Mouse (Mus musculus) heart, adult 18-20 months (tissue): ENCODE data around the gene P4hb. TPM values are rescaled to one million over a fixed set of nuclear protein-coding genes. Genes with fewer than 3 reads are reported as not detected.
"Not testable (repeated sequence)": the region's sequence is repeated elsewhere in the genome, so short reads cannot be mapped to it uniquely, and the experiment has no call there.

Experiments
- DNase-seq, 2 experiments: peaks; one replicate each; pipeline ENCODE4 v3.0.0; 2021 to 2022; ENCODE audit warnings: mixed read lengths in 1 of 2
- total RNA-seq, 2 experiments: library from RNA; stranded (reverse); gene quantifications; 2 replicates each; pipeline ENCODE4 v1.2.3; 2021

P4hb gene
- total RNA-seq, 2 experiments from 2014 or later: 230 TPM

DNA sequence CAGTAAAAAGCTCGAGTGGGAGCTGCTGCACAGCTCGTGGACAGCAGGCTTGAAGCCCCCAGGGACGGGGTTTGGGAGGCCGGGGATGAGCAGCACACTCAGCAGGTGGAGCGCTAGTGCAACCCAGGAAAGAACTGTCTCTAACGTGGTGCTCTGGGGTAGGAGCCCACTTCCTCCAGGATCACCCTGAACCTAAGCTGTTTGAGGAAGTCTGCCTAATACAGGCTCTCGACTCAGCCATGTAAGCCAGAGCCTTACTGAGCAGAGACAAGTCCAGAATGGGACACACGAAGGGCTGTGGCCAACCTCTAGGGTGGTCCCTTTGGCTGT is 34.1 kb downstream of the P4hb start:
- no peak for DNase-seq

DNA sequence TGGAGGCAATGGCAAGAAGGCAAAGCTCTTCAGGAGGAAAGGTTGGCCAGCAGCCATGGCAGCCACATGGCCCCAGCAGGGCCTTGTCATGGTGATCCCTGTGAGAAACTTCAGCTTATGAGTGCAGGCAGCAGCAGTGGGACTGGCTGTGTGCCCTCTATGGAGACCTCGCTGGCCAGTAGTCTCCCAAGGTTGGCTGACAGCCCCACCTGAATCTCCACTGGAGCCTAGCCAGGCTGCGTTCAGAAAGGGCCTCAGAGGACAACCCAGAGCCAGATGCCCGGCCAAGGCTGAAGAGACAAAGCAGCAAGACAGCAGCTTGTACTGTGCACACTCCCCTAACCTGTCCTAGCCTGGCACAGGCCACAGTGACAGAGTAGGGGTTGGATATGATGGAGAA is 34.6 kb downstream of the P4hb start:
- DNase-seq: peak; percentile 85 to 88

DNA sequence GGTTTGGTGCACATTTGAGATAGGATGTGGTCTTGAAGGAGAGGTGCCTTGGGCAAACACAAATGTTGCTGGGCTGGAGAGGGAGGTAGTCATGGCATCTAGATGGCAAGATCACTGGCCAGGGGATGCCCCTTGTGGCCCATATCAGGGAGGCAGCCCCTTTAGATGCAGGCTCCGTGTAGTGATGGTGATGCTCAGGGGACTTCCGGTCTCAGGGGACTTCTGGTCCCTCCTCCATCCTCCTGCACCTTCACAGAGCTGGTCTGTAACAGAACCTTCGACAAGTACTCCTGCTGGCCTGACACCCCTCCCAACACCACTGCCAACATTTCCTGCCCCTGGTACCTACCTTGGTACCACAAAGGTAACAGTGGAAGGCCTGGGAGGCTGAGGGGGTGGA is 37.2 kb downstream of the P4hb start:
- no peak for DNase-seq

DNA sequence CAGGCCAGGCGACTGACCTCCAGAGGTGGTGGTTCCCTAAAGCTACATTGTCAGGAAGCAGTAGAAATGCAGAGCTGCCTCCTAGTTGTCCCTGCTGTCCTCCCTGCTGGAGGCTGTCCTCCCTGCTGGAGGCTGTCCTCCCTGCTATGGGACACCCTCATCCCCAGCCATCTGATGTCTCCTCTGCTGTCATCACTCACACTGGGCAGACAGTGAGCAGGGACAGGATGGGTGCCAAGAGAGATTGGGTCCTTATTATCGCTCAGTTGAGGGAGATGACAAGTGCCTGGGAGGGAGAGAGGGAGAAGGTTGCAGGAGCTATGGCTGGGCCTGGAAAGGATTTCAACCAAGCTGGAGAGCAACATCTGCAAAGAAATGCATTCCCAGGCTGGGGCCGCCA is 37.9 kb downstream of the P4hb start:
- DNase-seq: no peak

DNA sequence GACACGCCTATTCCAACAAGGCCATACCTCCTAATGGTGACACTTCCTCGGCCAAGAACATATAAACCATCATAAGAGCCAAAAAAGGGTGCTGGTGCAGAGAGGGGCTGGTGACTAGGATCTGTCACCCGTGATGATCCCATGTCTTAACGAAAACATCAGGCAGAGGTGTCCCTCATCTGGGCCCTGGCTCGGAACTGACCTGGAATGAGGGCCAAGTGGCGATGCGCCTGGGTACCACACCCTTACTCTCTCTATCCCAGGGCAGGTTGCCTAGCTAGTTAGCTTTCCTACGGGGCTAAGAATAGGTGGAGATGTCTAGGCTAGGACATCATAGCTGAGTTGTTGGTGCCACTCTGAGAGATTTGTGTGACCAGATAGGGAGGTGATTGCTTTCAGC is 39.0 kb downstream of the P4hb start:
- DNase-seq: no peak

DNA sequence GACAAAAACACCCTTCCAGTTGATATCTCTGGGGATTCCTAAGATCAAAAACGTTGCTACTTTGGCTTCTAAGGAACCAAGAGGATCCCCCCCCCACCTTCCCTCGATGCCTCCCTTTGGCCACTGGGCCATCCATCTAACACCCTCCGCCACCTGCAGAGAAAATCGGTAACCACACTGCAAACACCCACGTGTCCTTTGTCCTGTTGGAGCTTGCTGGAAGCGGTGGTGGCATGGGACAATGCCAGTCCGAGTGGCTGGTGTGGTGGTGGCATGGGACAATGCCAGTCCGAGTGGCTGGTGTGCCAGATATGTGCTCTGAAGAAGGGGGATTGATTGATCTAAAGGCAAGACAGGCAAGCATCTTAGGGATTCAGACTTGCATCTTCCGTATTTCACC is 41.4 kb downstream of the P4hb start:
- DNase-seq: no peak

DNA sequence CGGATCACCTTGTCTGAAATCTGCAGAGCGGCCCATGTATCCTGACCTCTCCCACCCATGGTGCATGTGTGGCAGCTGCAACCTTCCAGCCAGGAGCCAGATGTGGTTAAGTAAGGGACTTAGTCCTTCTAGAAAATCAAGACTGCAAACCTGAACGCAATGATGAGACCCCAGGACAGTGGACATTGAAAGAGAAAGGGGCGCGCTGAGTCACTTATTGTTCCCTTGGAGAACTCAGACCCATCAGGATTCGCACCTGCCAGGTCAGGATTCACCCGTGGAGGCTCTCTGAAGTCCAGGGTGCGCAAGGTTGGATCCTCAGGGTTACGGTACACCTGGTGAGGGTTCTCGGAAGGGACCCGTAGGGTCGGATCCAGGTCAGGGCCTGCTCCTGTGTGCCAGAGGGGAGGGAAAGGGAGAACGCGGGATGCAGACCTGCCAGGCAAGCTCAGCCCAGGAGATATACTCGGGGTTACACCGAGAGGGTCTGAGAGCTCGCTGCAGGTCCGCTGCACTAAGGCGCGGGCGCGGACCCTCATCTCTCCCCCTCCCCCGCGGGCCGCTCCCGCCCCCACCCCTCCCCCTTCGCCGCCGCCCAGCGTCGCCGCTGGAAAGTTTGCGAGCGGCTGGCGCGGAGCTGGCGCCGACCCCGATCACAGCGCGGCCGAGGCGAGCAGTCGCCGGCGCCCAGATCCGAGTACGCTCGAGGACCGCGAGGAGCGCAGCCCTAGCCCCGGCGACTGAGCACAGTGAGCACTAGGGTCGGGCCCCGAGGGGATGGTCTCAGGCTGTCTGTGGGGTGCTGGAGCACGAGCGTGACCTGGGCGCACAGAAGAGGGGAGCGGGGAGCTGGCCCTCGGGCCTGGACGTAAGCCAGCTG is 42.7 kb downstream of the P4hb start, which contains the start of gene Gcgr:
Gcgr (plus strand) TSS at position 615 of the 880 bp plus-strand sequence.
- no peak for DNase-seq

DNA sequence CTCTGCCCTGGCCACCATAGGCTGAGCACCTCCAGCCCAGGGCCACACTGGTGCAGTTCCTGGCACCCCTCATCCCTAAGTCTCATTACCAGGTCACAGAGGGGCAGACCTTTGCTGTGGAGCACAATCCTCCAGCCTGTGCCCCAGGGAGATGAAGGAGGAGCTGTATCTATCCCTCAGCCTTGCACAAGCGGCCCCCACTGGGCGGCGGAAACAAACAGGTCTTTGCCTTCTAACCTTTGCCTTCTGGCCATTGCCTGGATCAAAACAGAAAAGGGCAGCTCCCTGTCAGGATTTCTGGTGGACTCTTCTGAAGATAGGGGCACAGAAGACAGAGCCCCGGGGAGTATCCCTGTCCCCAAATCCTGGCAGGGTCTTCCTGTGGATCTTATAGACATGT is 44.1 kb downstream of the P4hb start:
- DNase-seq: no peak

DNA sequence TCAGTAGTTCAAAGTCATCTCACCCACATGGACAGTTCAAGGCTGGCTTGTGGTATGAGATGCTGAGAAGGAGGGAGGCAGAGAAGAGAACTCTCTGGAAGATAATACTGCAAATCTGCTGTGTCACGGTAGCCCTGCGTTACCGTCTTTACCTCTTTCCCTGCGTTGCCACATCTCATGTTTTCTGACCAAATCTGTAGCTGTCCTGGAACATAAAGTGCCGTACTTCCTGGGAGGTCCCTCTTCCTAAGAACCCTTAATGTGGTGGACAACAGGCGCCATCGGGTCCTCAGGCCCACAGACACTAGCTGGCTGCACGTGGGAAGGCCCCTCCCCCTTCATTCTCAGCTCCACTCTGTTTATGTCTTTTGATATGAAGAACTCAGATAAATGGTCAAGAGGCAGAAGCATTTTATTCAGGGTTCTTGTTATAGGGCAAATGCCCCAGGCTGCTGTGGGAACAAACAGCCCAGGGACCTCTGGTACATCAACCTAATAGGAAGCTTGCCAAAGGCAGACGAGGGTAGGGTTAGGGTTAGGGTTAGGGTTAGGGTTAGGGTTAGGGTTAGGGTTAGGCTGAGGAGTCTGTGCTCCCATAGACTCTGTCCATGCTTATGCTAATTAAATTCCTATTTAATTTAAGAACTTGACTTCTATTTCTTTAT is 45.2 kb downstream of the P4hb start:
- no peak for DNase-seq

DNA sequence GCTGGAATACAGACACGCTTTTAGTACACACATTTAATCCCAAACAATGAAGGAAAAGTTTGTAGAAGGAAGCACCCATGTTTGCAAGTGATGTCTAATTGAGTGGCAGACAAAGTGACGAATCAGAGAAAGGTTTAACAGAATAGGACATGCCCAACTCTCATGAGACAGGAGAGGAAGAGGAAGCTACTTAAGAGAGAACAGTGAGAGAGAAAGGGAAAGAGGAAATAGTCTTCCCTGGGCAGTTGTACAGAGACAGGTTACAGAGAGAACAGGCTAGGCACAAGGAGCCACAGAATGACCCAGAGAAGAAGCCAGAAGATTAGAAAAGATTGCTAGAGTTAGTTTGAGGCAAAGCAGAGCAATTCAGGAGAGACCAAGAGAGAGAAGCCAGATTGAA is 47.1 kb downstream of the P4hb start:
- no peak for DNase-seq

DNA sequence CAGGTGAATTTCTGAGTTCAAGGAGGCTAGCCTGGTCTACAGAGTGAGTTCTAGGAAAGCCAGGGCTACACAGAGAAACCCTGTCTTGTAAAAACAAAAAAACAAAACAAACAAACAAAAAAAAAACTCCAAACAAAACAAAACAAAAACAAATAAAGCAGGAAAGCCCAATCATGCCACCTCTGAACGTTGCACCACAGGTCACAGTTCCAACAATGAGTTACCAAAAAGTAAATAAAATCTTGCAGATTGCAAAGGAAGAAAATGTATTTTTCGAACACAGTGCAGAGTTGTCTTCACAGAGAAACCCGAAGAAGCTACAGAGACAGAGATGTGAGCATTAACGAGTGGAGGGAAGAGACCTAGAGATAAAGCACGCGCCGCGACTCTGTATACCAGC is 50.5 kb downstream of the P4hb start:
- no peak for DNase-seq

DNA sequence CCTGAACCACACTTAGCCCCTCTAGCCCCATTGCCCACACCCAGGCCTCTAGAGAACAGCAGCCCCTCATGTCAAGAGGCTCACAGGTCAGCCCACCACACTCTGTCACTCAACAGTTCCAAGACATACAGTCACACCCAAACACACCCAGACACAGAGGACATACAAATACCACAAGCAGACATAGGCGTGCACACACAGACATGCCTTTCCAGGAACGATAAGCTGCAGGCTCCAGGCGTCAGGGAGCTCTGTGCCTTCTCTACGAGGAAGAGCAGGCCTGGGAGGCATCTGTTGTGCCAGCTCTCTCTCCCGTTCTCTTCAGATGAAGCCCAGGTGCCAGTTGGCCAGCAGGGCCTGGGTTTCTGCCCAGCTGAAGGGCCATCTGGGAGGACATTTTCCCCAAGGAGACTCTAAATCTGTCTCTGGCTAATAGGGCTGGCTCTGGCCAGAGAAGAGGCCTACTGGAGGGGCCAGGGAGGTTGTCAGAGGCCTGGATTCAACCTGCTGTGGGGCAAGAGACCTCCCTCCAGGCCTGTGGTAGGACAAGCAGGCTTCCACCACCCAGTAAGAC is 52.0 kb downstream of the P4hb start:
- peak; percentile 76 to 84 for DNase-seq

DNA sequence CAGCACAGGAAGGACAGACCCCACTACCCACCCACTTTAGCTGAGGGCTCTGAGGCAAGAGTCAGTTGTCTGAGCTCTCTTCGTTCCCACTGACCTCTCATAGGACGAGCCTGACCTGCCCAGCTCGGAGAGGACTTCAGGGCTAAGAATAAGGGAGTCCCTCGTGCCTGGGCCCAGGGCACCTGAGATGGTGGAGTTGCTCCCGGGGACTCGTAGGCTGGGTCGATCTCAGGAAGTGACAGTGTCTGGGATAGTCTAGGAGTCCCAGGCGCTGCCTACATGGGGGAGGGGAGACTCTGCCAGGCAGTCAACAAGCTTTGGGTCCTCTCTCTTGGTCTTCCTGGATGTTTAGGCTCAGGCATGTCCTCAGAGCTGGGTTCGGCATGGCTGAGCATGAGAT is 52.6 kb downstream of the P4hb start:
- no peak for DNase-seq

DNA sequence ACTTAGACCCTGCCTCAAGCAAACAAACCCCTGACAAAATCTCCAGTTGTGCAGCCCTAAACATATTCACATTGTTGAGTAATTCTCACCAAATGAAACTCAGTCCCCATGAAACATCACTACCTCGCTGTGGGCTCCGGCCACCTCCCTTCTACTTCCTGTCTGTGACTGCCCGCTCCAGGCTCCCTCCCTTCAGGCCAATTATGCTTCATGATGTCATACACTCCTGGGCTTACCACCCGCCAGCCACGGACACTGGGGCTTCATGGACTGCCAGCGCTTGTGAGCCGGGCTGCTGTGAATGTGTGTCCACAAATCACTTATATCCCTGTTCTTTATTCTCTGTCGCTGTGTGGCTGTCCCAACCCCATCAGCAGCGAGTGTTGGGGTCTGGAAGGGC is 53.3 kb downstream of the P4hb start:
- peak; percentile 79 to 87 for DNase-seq

DNA sequence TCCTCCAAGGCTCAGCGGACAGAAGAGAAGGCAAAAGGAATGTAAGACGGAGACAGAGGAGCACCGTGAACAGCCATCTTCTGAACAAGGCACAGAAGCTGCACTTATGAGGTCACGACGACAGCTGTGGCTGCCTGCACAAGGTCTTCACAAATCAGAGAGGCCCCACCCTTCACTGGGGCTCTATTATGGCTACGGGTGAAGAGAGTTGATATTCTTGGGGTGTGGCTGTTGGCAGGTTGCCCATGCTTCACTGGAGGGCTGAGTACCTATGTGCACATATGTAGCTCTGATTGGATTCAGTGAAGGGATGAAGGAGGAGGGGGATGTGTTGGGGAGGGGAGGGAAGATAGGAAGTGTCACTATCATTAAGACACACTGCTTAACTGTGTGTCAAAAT is 54.5 kb downstream of the P4hb start:
- no peak for DNase-seq

DNA sequence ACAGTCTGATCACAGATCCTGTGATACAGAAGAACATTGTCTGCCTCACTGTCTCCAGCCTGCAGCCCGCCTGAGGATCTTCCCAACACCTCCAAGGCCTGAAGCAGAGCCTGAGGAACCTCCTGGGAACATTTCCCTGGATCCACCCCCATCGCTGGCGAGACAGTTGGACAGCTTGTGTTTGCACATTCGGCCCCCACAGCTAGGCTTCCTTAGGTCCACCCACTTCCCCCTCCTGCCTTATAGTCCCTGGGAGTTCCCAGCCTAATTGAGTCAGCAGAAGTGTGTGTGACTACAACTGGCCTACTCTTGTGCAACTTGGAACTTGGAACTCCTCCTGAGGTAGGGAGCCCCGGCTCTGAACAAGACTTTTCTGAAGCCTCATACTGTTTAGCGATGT is 55.0 kb downstream of the P4hb start:
- peak; percentile 69 to 89 for DNase-seq

DNA sequence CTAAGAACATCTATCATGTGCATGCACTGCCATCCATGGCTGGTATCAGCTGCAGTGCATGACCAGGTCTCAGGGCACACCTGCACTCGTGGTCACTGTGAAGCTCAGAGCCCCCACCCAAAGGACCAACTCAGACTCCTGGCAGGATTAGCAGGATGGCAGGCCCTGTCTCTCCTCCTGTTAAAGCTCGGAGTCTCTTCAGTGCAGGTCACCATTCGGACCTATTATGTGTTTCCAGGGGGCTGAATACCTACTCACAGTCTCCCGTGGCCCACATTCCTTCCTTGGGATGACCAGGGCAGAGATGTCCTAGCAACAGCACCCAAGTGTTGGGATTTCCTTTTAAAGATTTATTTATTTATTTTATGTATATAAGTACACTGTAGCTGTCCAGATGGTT is 55.9 kb downstream of the P4hb start:
- DNase-seq: no peak

DNA sequence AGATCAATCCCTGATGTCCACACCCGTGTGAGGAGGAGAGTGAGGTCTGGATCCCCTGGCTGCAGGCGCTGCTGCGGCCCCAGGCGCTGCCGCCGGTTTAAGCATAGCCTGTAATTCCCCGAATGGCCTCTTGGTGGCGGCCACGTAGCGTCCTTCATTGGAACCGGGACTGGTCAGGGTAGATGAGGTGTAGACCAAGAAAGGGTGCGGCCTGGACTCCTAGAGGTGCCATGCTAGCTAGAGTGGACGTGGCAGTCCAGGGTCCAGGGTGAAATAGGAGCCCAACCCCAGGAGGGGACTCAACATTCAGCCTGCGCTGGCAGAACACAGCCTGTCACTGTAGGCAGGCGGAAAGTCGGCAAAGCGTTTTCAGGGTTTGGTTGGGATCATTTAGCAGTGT is 57.4 kb downstream of the P4hb start:
- DNase-seq: peak; percentile 88 to 96

DNA sequence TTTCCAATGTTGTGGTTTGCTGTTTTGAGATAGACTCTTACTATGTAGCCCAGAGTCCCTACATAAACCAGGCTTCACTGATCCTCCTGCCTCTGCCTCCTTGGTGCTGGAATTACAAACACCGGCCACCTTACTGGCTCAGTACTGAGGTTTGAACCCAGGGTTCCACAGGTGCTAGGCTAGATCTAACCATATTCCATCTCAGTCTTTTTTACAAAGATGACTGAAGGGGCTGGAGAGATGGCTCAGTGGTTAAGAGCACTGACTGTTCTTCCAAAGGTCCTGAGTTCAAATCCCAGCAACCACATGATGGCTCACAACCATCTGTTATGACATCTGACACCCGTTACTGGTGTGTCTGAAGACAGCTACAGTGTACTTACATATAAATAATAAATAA is 58.8 kb downstream of the P4hb start:
- not testable (repeated sequence) for DNase-seq

DNA sequence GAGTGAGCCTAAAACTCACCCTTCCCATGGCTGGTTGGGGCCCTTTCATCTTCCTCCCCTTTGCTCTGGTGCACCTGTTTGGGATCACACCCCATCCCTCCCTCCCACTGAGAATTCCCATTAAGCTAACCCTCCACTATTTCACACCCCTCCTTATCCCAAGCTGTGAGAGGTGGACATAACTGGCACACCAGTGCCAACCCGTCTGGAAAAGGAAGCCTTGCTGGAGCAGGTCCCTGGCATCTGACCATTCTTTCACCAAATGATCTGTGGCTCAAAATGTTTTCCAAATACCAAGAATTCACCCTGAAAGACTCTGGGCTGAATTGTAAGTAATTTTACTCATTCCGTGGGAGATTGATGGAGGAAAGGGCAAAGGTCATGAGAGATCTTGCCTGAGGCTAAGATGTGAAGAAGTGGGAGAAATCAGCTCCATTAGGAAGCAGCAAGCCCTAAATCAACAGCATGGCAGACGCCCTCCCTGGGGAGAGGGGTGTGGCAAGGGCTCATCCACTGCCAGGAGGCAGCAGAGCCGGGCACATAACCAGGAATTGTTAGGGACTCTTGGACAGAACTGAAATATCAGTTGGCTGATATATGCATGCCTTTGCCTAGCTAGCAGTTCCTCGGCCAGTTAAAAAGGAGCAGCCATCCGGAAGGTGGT is 60.1 kb downstream of the P4hb start:
- no peak for DNase-seq

DNA sequence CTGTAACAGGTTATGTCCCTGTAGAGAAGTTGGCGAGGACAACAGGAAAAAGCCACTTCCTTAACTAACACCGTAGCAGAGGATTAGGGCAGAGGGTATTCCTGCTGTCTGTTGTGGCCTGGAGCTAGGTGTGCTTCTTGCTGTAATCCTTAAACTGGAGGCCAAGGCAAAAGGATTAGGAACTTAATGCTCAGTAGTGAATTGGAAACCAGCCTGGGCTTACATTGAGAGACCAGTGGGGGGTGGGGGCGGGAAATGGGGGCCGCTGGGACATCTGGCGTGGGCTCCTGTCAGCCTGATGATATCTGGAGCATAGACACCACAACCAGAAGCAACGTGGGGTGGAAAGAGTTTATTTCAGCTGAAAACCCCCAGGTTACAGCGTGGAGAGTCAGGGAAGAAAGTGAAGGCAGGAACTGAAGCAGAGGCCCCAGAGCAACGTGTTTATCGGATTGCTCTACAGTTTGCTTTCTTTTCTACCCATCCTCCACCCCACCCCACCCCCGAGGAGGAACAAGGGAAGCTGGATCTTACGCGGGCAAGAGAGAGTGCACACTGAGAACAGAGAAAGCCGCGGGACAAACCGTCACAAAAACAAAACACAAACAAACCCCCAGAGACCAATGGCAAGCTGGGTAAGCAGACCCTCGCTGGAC is 62.5 kb downstream of the P4hb start:
- DNase-seq: peak in 1 of 2 experiments; percentile 35
